Mouse (Mus musculus) embryonic facial prominence, embryonic 15.5 days (tissue): Measurements from ENCODE around the gene Nr1d1. TPM values are rescaled to one million over a fixed set of nuclear protein-coding genes. Genes with fewer than 3 reads are reported as not detected.

Experiments
- ATAC-seq: fragments of 200-750 bp; cut with Nextera tagmentation; 2 replicates; pipeline ENCODE4 v1.8.0; 2017; ENCODE audit warnings: low read depth, moderate TSS enrichment; ENCODE audit not compliant: insufficient number of reproducible peaks, low FRiP score, low TSS enrichment
- H3K27ac ChIP-seq: fragments of 300-500 bp; sonication (generic); replicated peaks from 2 replicates; pipeline ENCODE4 v1.5.1; 2015; ENCODE audit warnings: mild to moderate bottlenecking, inconsistent platforms
- H3K27me3 ChIP-seq: fragments of 300-500 bp; sonication (generic); 2 replicates; pipeline ENCODE4 v1.6.1; 2015; ENCODE audit warnings: inconsistent platforms
- H3K36me3 ChIP-seq: fragments of 300-500 bp; sonication (generic); 2 replicates; pipeline ENCODE4 v1.6.1; 2015; ENCODE audit warnings: mild to moderate bottlenecking, inconsistent platforms
- H3K4me1 ChIP-seq: fragments of 300-500 bp; sonication (generic); 2 replicates; pipeline ENCODE4 v1.6.1; 2015; ENCODE audit warnings: inconsistent platforms
- H3K4me2 ChIP-seq: fragments of 300-500 bp; sonication (generic); replicated peaks from 2 replicates; pipeline ENCODE4 v1.6.1; 2015; ENCODE audit warnings: mild to moderate bottlenecking, inconsistent platforms
- H3K4me3 ChIP-seq: fragments of 300-500 bp; sonication (generic); replicated peaks from 2 replicates; pipeline ENCODE4 v1.5.1; 2015; ENCODE audit warnings: mild to moderate bottlenecking, inconsistent platforms
- H3K9ac ChIP-seq: fragments of 300-500 bp; sonication (generic); 2 replicates; pipeline ENCODE4 v1.6.1; 2015; ENCODE audit warnings: inconsistent platforms
- H3K9me3 ChIP-seq: fragments of 300-500 bp; sonication (generic); replicated peaks from 2 replicates; pipeline ENCODE4 v1.6.1; 2016; ENCODE audit warnings: inconsistent platforms
- WGBS: fragments of 180-500 bp; shearing (Covaris S2); methylation state at CpG from one replicate; pipeline ENCODE4 v1.1.7; 2015; 5-methylcytosine and 5-hydroxymethylcytosine counted together
- polyA plus RNA-seq: library from polyadenylated mRNA; unstranded; fragments of >200 nt; fragmentation: Nextera tagmentation; extraction: Ambion mirVana; gene quantifications from 2 replicates; pipeline ENCODE4 v1.2.1, GENCODE M21; 2015

The Nr1d1 gene
- polyA plus RNA-seq, 1 experiment from 2014 or later = 1.7 TPM

GRCm38 (mm10) chr11:98776843-98777590, 1.9 kb upstream of the Nr1d1 start:
- ATAC-seq = no peak
- Histone ChIP-seq H3K36me3 (no peaks in the 10 kb centered on the region), H3K9ac (no peak overlapping the region), H3K27me3 (no peaks in the 10 kb centered on the region), H3K4me2 (0 out of 2 replicates have a peak overlapping the region, but pooled peaks have one; percentile 19), H3K9me3 (no peaks in the 10 kb centered on the region), H3K27ac (peak overlapping the region; percentile 91), H3K4me1 (peaks cover 59% of the 10 kb centered on the region), H3K4me3 (no peak overlapping the region)
- 10% methylated on average over 9 of the region's 9 CpGs for WGBS

GRCm38 (mm10) chr11:98776052-98776764, 1.1 kb upstream of the Nr1d1 start:
- 49% methylated on average over 12 of the region's 12 CpGs for WGBS
- H3K36me3 ChIP-seq = no peaks in the 10 kb centered on the region
- ATAC-seq = no peak
- H3K9me3 ChIP-seq = no peaks in the 10 kb centered on the region
- peaks cover 51% of the 10 kb centered on the region for H3K4me1 ChIP-seq
- no peaks in the 10 kb centered on the region for H3K27me3 ChIP-seq
- peak overlapping the region; percentile 78 for H3K4me2 ChIP-seq
- H3K27ac ChIP-seq = peak overlapping the region; percentile 91
- H3K9ac ChIP-seq = no peak overlapping the region
- no peak overlapping the region; the same call in 1 of the 2 replicates for H3K4me3 ChIP-seq

- peak; percentile 85 for ATAC-seq
- WGBS = 6% methylated on average over 15 of the region's 15 CpGs
- peaks cover 3% of the 10 kb centered on the region; the same call in 1 of the 2 replicates for H3K36me3 ChIP-seq
- H3K27me3 ChIP-seq = no peaks in the 10 kb centered on the region
- H3K9me3 ChIP-seq = no peaks in the 10 kb centered on the region
- H3K4me1 ChIP-seq = peaks cover 51% of the 10 kb centered on the region
- H3K27ac ChIP-seq = peak overlapping the region; percentile 91
- H3K9ac ChIP-seq = no peak overlapping the region
- H3K4me3 ChIP-seq = peak overlapping the region; percentile 36
- H3K4me2 ChIP-seq = peak overlapping the region; percentile 78
Measured at GRCm38 (mm10) chr11:98775348-98776051, 367 bp upstream of the Nr1d1 start.

GRCm38 (mm10) chr11:98773635-98774295, 1.4 kb downstream of the Nr1d1 start:
- peak; percentile 83 for ATAC-seq

DNA sequence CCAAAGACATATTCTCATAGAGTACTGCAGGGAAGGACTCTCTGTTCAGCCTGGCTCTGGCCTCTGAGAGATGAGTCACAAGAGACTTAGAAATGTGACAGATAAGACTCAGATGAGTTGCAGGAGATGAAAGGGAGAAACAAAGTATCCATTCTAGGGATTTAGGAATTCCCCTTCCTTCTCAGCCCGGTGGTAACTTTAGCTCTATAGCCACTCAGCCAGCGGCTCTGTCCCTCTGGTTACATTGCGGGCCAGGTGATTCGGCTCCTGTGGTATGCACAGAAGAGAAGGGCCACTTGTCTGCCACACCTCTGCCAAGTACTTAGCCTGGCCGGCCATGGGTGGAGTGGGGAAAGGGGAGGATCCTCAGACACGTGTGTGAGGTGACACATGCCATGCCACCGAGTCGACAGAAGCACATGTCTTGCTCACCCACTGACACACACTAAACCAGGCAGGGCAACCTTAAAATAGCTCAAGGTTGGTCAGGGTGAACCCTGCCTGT, 2.4 kb downstream of the Nr1d1 start:
- Histone ChIP-seq H3K4me2 (no peak overlapping the region), H3K9ac (no peak overlapping the region), H3K27me3 (no peaks in the 10 kb centered on the region), H3K4me3 (no peak overlapping the region), H3K4me1 (peaks cover 66% of the 10 kb centered on the region), H3K36me3 (peaks cover 25% of the 10 kb centered on the region), H3K9me3 (no peaks in the 10 kb centered on the region), H3K27ac (peak overlapping the region; percentile 52)
- no peak for ATAC-seq
- 64% methylated on average over 8 of the region's 8 CpGs for WGBS

More at GRCm38 (mm10) chr11:98773635-98774295, 1.4 kb downstream of the Nr1d1 start:
- Histone ChIP-seq H3K4me3 (peak overlapping the region; percentile 36), H3K4me1 (peaks cover 59% of the 10 kb centered on the region), H3K9me3 (no peaks in the 10 kb centered on the region), H3K27me3 (no peaks in the 10 kb centered on the region), H3K36me3 (peaks cover 20% of the 10 kb centered on the region), H3K9ac (peak overlapping the region; percentile 33; the same call in 1 of the 2 replicates), H3K4me2 (peak overlapping the region; percentile 78), H3K27ac (peak overlapping the region; percentile 79)
- under 1% methylated on average over 37 of the region's 37 CpGs for WGBS

GRCm38 (mm10) chr11:98771844-98772525, 3.1 kb downstream of the Nr1d1 start:
- H3K4me2 ChIP-seq = no peak overlapping the region
- H3K27ac ChIP-seq = no peak overlapping the region
- no peaks in the 10 kb centered on the region for H3K27me3 ChIP-seq
- WGBS = 90% methylated on average over 11 of the region's 11 CpGs
- no peaks in the 10 kb centered on the region for H3K9me3 ChIP-seq
- H3K36me3 ChIP-seq = peaks cover 25% of the 10 kb centered on the region
- H3K4me3 ChIP-seq = no peak overlapping the region
- no peak overlapping the region for H3K9ac ChIP-seq
- no peak for ATAC-seq
- peaks cover 69% of the 10 kb centered on the region for H3K4me1 ChIP-seq

- no peak for ATAC-seq
- WGBS = 88% methylated on average over 18 of the region's 18 CpGs
- no peaks in the 10 kb centered on the region for H3K9me3 ChIP-seq
Measured at GRCm38 (mm10) chr11:98771131-98771530, 4.0 kb downstream of the Nr1d1 start.

GRCm38 (mm10) chr11:98770096-98770975, 4.8 kb downstream of the Nr1d1 start:
- Histone ChIP-seq H3K27me3 (no peaks in the 10 kb centered on the region), H3K27ac (no peak overlapping the region), H3K9ac (no peak overlapping the region), H3K9me3 (no peaks in the 10 kb centered on the region), H3K4me2 (no peak overlapping the region), H3K4me1 (peaks cover 69% of the 10 kb centered on the region), H3K36me3 (peaks cover 27% of the 10 kb centered on the region), H3K4me3 (no peak overlapping the region)
- WGBS = 91% methylated on average over 26 of the region's 26 CpGs
- no peak for ATAC-seq

More at GRCm38 (mm10) chr11:98771131-98771530, 4.0 kb downstream of the Nr1d1 start:
- no peak overlapping the region for H3K9ac ChIP-seq
- peaks cover 69% of the 10 kb centered on the region for H3K4me1 ChIP-seq
- peaks cover 25% of the 10 kb centered on the region for H3K36me3 ChIP-seq
- H3K27ac ChIP-seq = no peak overlapping the region
- no peaks in the 10 kb centered on the region for H3K27me3 ChIP-seq
- H3K4me3 ChIP-seq = no peak overlapping the region
- no peak overlapping the region for H3K4me2 ChIP-seq

DNA sequence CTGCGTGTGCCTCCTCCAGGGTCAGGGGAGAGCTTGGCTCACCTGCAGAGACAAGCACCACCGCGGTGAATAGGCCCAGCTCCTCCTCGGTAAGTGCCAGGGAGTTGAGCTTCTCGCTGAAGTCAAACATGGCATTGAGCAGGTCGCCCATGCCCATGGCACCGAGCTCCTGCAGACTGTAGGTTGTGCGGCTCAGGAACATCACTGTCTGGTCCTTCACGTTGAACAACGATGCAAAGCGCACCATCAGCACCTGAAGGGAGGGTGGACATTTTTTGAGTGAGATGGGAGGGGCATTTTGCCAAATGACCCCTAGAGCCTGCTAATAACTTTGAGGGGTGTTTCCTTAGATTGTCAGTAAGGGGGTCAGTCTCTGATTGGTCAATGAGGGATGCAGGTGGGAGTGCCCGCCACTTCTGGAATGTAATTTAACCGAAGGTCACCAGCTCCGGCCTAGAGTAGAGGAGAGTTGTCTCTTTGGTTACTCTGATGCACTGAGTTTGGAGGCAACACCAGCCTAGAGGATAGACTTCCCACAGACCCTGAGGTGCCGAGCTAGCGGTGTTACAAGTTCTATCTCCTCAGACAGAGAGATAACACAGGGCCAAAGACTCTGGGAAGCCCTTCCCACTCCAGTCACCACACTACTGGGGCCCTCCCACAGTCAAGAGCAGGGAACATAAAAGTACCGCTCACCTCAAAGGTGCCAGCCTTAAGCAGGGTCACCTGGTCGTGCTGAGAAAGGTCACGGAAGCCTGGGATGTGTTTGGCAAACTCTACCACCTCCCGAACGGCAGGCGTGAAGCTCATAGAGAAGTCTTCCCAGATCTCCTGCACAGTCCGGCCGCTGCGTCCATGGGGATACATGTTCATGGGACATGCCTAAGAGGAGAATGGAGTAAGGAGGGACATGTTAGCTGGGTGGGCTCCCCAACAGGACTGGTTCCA, 5.9 kb downstream of the Nr1d1 start:
- no peak overlapping the region for H3K4me2 ChIP-seq
- H3K27me3 ChIP-seq = no peaks in the 10 kb centered on the region
- peaks cover 37% of the 10 kb centered on the region for H3K36me3 ChIP-seq
- peak overlapping the region; percentile 73 for H3K27ac ChIP-seq
- no peak for ATAC-seq
- H3K4me3 ChIP-seq = no peak overlapping the region
- no peak overlapping the region for H3K9ac ChIP-seq
- WGBS = 89% methylated on average over 25 of the region's 25 CpGs
- H3K4me1 ChIP-seq = peaks cover 69% of the 10 kb centered on the region
- H3K9me3 ChIP-seq = no peaks in the 10 kb centered on the region
